Mouse (Mus musculus) small intestine, adult 2 months (tissue): ENCODE results near the gene Tardbp.

Source experiments
- CTCF ChIP-seq: fragments of 200-500 bp; IDR thresholded peaks from 2 replicates; pipeline ENCODE4 v1.5.1; 2012; ENCODE audit warnings: low read depth, mild to moderate bottlenecking, control low read depth, inconsistent platforms, low read length, moderate library complexity, mixed read lengths; ENCODE audit not compliant: insufficient replicate concordance, insufficient read length; ENCODE audit errors: extremely low read depth
- POLR2A ChIP-seq: fragments of 200-500 bp; IDR thresholded peaks from 2 replicates; pipeline ENCODE4 v1.6.1; 2012; ENCODE audit warnings: low read depth, mild to moderate bottlenecking, control low read depth, inconsistent platforms, low read length, moderate library complexity

GRCm38 (mm10) chr4:148604141-148604540 lies 22.7 kb downstream of the Tardbp start:
- no peak for TF ChIP-seq CTCF
- TF ChIP-seq POLR2A = no peak
